Mouse (Mus musculus) limb, embryonic 10.5 days (tissue): ENCODE measurements around the gene Qsox2. TPM values are rescaled to one million over a fixed set of nuclear protein-coding genes. Genes with fewer than 3 reads are reported as not detected.

ENCODE experiments used
- DNase-seq: peaks from one replicate; pipeline ENCODE4 v3.0.0-alpha.2; 2017; ENCODE audit warnings: low spot score
- H3K27ac ChIP-seq: fragments of 300-500 bp; sonication (generic); 2 replicates; pipeline ENCODE4 v1.5.1; 2016; ENCODE audit warnings: mild to moderate bottlenecking
- H3K27me3 ChIP-seq: fragments of 300-500 bp; sonication (generic); 2 replicates; pipeline ENCODE4 v1.6.1; 2016; ENCODE audit warnings: low read depth, mild to moderate bottlenecking; ENCODE audit not compliant: poor library complexity, severe bottlenecking
- H3K36me3 ChIP-seq: fragments of 300-500 bp; sonication (generic); 2 replicates; pipeline ENCODE4 v1.6.1; 2016; ENCODE audit warnings: mild to moderate bottlenecking, moderate library complexity
- H3K4me1 ChIP-seq: fragments of 300-500 bp; sonication (generic); 2 replicates; pipeline ENCODE4 v1.6.1; 2016
- H3K4me3 ChIP-seq: fragments of 300-500 bp; sonication (generic); 2 replicates; pipeline ENCODE4 v1.5.1; 2016; ENCODE audit warnings: mild to moderate bottlenecking, moderate library complexity
- H3K9me3 ChIP-seq: fragments of 300-500 bp; sonication (generic); replicated peaks from 2 replicates; pipeline ENCODE4 v1.6.1; 2016; ENCODE audit warnings: mild to moderate bottlenecking
- WGBS: fragments of 180-500 bp; shearing (Covaris S2); methylation state at CpG from one replicate; pipeline ENCODE4 v1.1.7; 2016; 5-methylcytosine and 5-hydroxymethylcytosine counted together
- polyA plus RNA-seq: library from polyadenylated mRNA; unstranded; fragments of >200 nt; fragmentation: Nextera tagmentation; extraction: Ambion mirVana; gene quantifications from 2 replicates; pipeline ENCODE4 v1.2.1, GENCODE M21; 2016

The Qsox2 gene
- polyA plus RNA-seq, 1 experiment from 2014 or later: 14.7 TPM

DNA sequence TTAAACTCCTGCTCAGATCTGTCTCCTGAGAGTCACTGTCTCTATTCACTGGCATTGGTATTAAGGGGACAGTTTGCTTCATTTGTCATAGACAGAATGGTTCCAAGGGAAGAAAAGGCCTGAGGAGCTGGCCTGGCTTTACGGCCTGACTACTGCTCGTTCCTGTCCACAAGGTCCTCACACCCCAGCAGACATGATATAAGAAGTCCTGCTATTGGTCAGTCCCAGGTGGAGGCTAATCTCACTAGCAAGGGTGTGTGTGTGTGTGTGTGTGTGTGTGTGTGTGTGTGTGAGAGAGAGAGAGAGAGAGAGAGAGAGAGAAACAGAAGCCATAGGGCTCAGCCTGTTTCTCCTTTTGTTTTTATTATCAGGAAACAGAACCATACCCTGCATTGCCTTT lies 60.1 kb downstream of the Qsox2 start:
- H3K27me3 ChIP-seq: peaks cover 46% of the 10 kb centered on the region
- H3K27ac ChIP-seq: no peak overlapping the region
- 37% methylated on average over 2 of the region's 2 CpGs for WGBS
- peaks cover 23% of the 10 kb centered on the region for H3K4me1 ChIP-seq
- no peaks in the 10 kb centered on the region for H3K36me3 ChIP-seq
- H3K4me3 ChIP-seq: no peak overlapping the region
- H3K9me3 ChIP-seq: no peaks in the 10 kb centered on the region
- DNase-seq: no peak

- no peak for DNase-seq
These were observed 60.6 kb downstream of the Qsox2 start for GRCm38 (mm10) chr2:26176731-26177130.

GRCm38 (mm10) chr2:26175191-26175590 lies 62.1 kb downstream of the Qsox2 start:
- peaks cover 37% of the 10 kb centered on the region for H3K4me1 ChIP-seq
- DNase-seq: no peak
- 8% methylated on average over 4 of the region's 4 CpGs for WGBS

More at GRCm38 (mm10) chr2:26176731-26177130, 60.6 kb downstream of the Qsox2 start:
- H3K4me3 ChIP-seq: no peak overlapping the region
- no peaks in the 10 kb centered on the region for H3K9me3 ChIP-seq
- H3K4me1 ChIP-seq: peaks cover 24% of the 10 kb centered on the region
- peaks cover 49% of the 10 kb centered on the region for H3K27me3 ChIP-seq
- WGBS: 61% methylated on average over 5 of the region's 5 CpGs
- H3K36me3 ChIP-seq: no peaks in the 10 kb centered on the region
- no peak overlapping the region for H3K27ac ChIP-seq

GRCm38 (mm10) chr2:26172166-26172565 lies 65.2 kb downstream of the Qsox2 start:
- Histone ChIP-seq H3K4me1 (peaks cover 44% of the 10 kb centered on the region), H3K27me3 (peaks cover 73% of the 10 kb centered on the region), H3K36me3 (no peaks in the 10 kb centered on the region), H3K27ac (no peak overlapping the region), H3K9me3 (no peaks in the 10 kb centered on the region), H3K4me3 (no peak overlapping the region)
- 84% methylated on average over 2 of the region's 2 CpGs for WGBS
- no peak for DNase-seq

More at GRCm38 (mm10) chr2:26175191-26175590, 62.1 kb downstream of the Qsox2 start:
- Histone ChIP-seq H3K36me3 (no peaks in the 10 kb centered on the region), H3K9me3 (no peaks in the 10 kb centered on the region), H3K27me3 (peaks cover 64% of the 10 kb centered on the region), H3K4me3 (no peak overlapping the region), H3K27ac (no peak overlapping the region)

GRCm38 (mm10) chr2:26170376-26170775 lies 66.9 kb downstream of the Qsox2 start:
- DNase-seq: no peak
- WGBS: 61% methylated on average over 2 of the region's 2 CpGs
- H3K9me3 ChIP-seq: no peaks in the 10 kb centered on the region
- no peaks in the 10 kb centered on the region for H3K36me3 ChIP-seq
- H3K4me3 ChIP-seq: no peak overlapping the region
- peaks cover 55% of the 10 kb centered on the region for H3K27me3 ChIP-seq
- H3K27ac ChIP-seq: no peak overlapping the region
- peaks cover 40% of the 10 kb centered on the region for H3K4me1 ChIP-seq

- no peaks in the 10 kb centered on the region for H3K9me3 ChIP-seq
- peaks cover 53% of the 10 kb centered on the region for H3K27me3 ChIP-seq
- 27% methylated on average over 11 of the region's 11 CpGs for WGBS
- peaks cover 37% of the 10 kb centered on the region for H3K4me1 ChIP-seq
- no peak for DNase-seq
- no peak overlapping the region for H3K4me3 ChIP-seq
- no peak overlapping the region for H3K27ac ChIP-seq
- no peaks in the 10 kb centered on the region for H3K36me3 ChIP-seq
These were observed 68.3 kb downstream of the Qsox2 start for GRCm38 (mm10) chr2:26168843-26169579.

- no peaks in the 10 kb centered on the region for H3K9me3 ChIP-seq
- 83% methylated on average over 3 of the region's 3 CpGs for WGBS
- H3K36me3 ChIP-seq: no peaks in the 10 kb centered on the region
- H3K27ac ChIP-seq: no peak overlapping the region
- H3K4me3 ChIP-seq: no peak overlapping the region
- peaks cover 50% of the 10 kb centered on the region for H3K4me1 ChIP-seq
- no peak for DNase-seq
- H3K27me3 ChIP-seq: peaks cover 40% of the 10 kb centered on the region
These were observed 70.4 kb downstream of the Qsox2 start for GRCm38 (mm10) chr2:26166890-26167289.

Other genes with a start within 250 kb of the Qsox2 start
- gene Ubac1, start 215.8 kb downstream of the Qsox2 start, polyA plus RNA-seq: 95.5 and 95.6 TPM in 2 replicates
- gene Nacc2, start 114.3 kb downstream of the Qsox2 start, polyA plus RNA-seq: 3.2 and 3.6 TPM in 2 replicates
- gene Lhx3, start 29.2 kb downstream of the Qsox2 start, polyA plus RNA-seq: 0.18 TPM in 1 of 2 replicates, not detected in the other
- gene Ccdc187, start 57.0 kb upstream of the Qsox2 start, polyA plus RNA-seq: 0.01 TPM in 1 of 2 replicates, not detected in the other
- gene Gpsm1, start 78.0 kb upstream of the Qsox2 start, polyA plus RNA-seq: 83.6 and 91.4 TPM in 2 replicates
- 33.9 and 36.8 TPM in 2 replicates for gene Dnlz, start 114.6 kb upstream of the Qsox2 start, polyA plus RNA-seq
- gene Card9, start 123.4 kb upstream of the Qsox2 start, polyA plus RNA-seq: 0.49 and 0.54 TPM in 2 replicates
- gene Snapc4, start 143.1 kb upstream of the Qsox2 start, polyA plus RNA-seq: 41.4 and 42.1 TPM in 2 replicates
- 127 and 148 TPM in 2 replicates for gene Entr1, start 151.8 kb upstream of the Qsox2 start, polyA plus RNA-seq
- gene Pmpca, start 151.8 kb upstream of the Qsox2 start, polyA plus RNA-seq: 142 and 149 TPM in 2 replicates
- gene Inpp5e, start 171.7 kb upstream of the Qsox2 start, polyA plus RNA-seq: 30.6 and 35.3 TPM in 2 replicates
- 29.4 and 37.1 TPM in 2 replicates for gene Sec16a, start 207.7 kb upstream of the Qsox2 start, polyA plus RNA-seq